9 mouse cellular contexts compared by ENCODE assay signal in the genomic region with DNA sequence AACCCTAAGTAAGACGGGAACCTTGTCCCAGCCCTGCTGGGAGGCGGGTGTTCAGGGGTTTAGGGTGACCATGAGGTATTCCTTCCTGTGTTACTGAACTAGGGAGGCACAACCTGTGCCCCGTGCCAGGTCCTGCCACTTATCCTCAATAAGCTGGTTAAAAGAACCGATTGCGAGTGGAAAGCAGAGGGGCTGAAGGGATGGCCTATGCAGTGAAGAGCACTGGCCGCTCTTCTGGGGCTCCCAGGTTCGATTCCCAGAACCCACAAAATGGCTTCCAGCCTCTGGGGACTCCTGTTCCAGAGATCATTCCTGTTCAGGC. TPM values are rescaled to one million over a fixed set of nuclear protein-coding genes. Genes with fewer than 3 reads are reported as not detected.
DNase-seq lines count a peak whose midpoint lies in the region; ATAC-seq and TF ChIP-seq lines count a peak whose summit lies in the region.
"Had no signal": no experiment of that assay in that cellular context is flagged by ENCODE, and none has a peak within 500 bp of the region (broad histone marks: within the 10 kb centered on the region; RNA-seq: fewer than 3 reads in every experiment).

No protein-coding gene starts in this region.

- no peak for ATAC-seq in limb, embryonic 15.5 days (ENCODE audit: insufficient number of reproducible peaks, low FRiP score, low TSS enrichment, low read depth)
- ATAC-seq in stomach, postnatal 0 days (ENCODE audit: low FRiP score, low TSS enrichment) = no peak

- intact Hi-C loops in gastrocnemius, adult 2 months (cut with DNase I) = no loop called here
- intact Hi-C loops in gastrocnemius, postnatal 36 days (cut with DNase I) = no loop called here

- H3K27me3 ChIP-seq in limb, embryonic 15.5 days = peaks cover 49% of the 10 kb centered on the region
- no peaks in the 10 kb centered on the region for H3K27me3 ChIP-seq in stomach, postnatal 0 days (ENCODE audit: control insufficient read depth, insufficient read depth, low read length)

- TF ChIP-seq CTCF in gastrocnemius, adult 2 months (IDR thresholded peaks at IDR 0.05) = no peak
- no peak for TF ChIP-seq CTCF in stomach, postnatal 0 days (IDR thresholded peaks at IDR 0.05; ENCODE audit: low read depth)

- no peak for TF ChIP-seq EP300 in stomach, postnatal 0 days (optimal IDR thresholded peaks at IDR 0.05)

- H3K4me2 ChIP-seq in limb, embryonic 15.5 days = peak overlapping the region; percentile 84
- H3K4me2 ChIP-seq in stomach, postnatal 0 days (replicated peaks; ENCODE audit: low read depth) = peak overlapping the region; percentile 74

- H3K27ac ChIP-seq in gastrocnemius, adult 2 months = peak overlapping the region; percentile 99
- peak overlapping the region; percentile 70; the same call in 1 of the 2 replicates for H3K27ac ChIP-seq in limb, embryonic 15.5 days
- H3K27ac ChIP-seq in stomach, postnatal 0 days (replicated peaks) = peak overlapping the region; percentile 82

- peak overlapping the region; percentile 49 for H3K9ac ChIP-seq in limb, embryonic 15.5 days
- H3K9ac ChIP-seq in stomach, postnatal 0 days (ENCODE audit: low read length) = peak overlapping the region; percentile 63

- peak; percentile 35 for DNase-seq in gastrocnemius, adult 2 months
- no peak for DNase-seq in gastrocnemius, postnatal 36 days
- DNase-seq in spleen, adult 12 weeks (ENCODE audit: low spot score) = peak; percentile 26
- DNase-seq in spleen, postnatal 36 days (ENCODE audit: low spot score in 2 of 2) = no peak
- no peak for DNase-seq in stomach, postnatal 0 days (ENCODE audit: low spot score)
- no peak for DNase-seq in cerebellum, postnatal 4 days (ENCODE audit: low spot score in 2 of 2)
- DNase-seq in layer of hippocampus, postnatal 14 days (ENCODE audit: low spot score in 2 of 2) = no peak
- DNase-seq: cerebellum, adult 9-11 months had no signal

- peak overlapping the region; percentile 98 for H3K4me3 ChIP-seq in gastrocnemius, adult 2 months
- peak overlapping the region; percentile 55 for H3K4me3 ChIP-seq in limb, embryonic 15.5 days
- H3K4me3 ChIP-seq in stomach, postnatal 0 days (ENCODE audit: low read depth, low read length) = peak overlapping the region; percentile 57

- no peaks in the 10 kb centered on the region for H3K36me3 ChIP-seq in limb, embryonic 15.5 days
- 0 out of 2 replicates have a peak, but pooled peaks cover 2% of the 10 kb centered on the region for H3K36me3 ChIP-seq in stomach, postnatal 0 days (ENCODE audit: control insufficient read depth, insufficient read depth, low read length)

- H3K4me1 ChIP-seq in limb, embryonic 15.5 days = peaks cover 39% of the 10 kb centered on the region
- H3K4me1 ChIP-seq in stomach, postnatal 0 days (replicated peaks; ENCODE audit: control insufficient read depth, insufficient read depth) = no peaks in the 10 kb centered on the region; the same call in 1 of the 2 replicates

- no peaks in the 10 kb centered on the region for H3K9me3 ChIP-seq in limb, embryonic 15.5 days
- no peaks in the 10 kb centered on the region for H3K9me3 ChIP-seq in stomach, postnatal 0 days (ENCODE audit: control insufficient read depth, low read length)

- WGBS in limb, embryonic 15.5 days = 26% methylated on average over 7 of the region's 7 CpGs
- WGBS in stomach, postnatal 0 days = 27% methylated on average over 7 of the region's 7 CpGs

RNA-seq across cellular contexts. Expression of a gene that starts 0.5 kb away (rescaled TPM):
- 1 to 10 TPM; 4.1 to 6.9 TPM for total RNA-seq in gastrocnemius, adult 2 months (2021)
- 1 to 10 TPM; 4.6 to 4.9 TPM for total RNA-seq in gastrocnemius, postnatal 36 days (2021)
- polyA plus RNA-seq in limb, embryonic 15.5 days (2015; fragmentation: Nextera tagmentation; extraction: Ambion mirVana) = 3.1 and 3.7 TPM in 2 replicates
- polyA plus RNA-seq in stomach, postnatal 0 days (2015; fragmentation: Nextera tagmentation; extraction: Ambion mirVana) = 4.4 and 5.5 TPM in 2 replicates
- 1 to 10 TPM; 3.4 to 3.5 TPM for total RNA-seq in layer of hippocampus, postnatal 14 days (2021)

RNA-seq across cellular contexts. Expression of a gene that starts 38.1 kb away (rescaled TPM):
- 1 to 10 TPM; 1.9 to 2.8 TPM for total RNA-seq in gastrocnemius, adult 2 months (2021)
- total RNA-seq in gastrocnemius, postnatal 36 days (2021) = 1 to 10 TPM; 3.0 to 3.2 TPM
- 10.7 and 11.1 TPM in 2 replicates for polyA plus RNA-seq in limb, embryonic 15.5 days (2015; fragmentation: Nextera tagmentation; extraction: Ambion mirVana)
- 3.6 and 4.7 TPM in 2 replicates for polyA plus RNA-seq in stomach, postnatal 0 days (2015; fragmentation: Nextera tagmentation; extraction: Ambion mirVana)
- total RNA-seq in layer of hippocampus, postnatal 14 days (2021) = 1 to 10 TPM; 4.3 to 6.0 TPM

RNA-seq across cellular contexts. Expression of a gene that starts 38.1 kb away (rescaled TPM):
- 1 to 10 TPM; 2.7 to 3.0 TPM for total RNA-seq in gastrocnemius, adult 2 months (2021)
- 1 to 10 TPM; 2.9 to 3.6 TPM for total RNA-seq in gastrocnemius, postnatal 36 days (2021)
- polyA plus RNA-seq in limb, embryonic 15.5 days (2015; fragmentation: Nextera tagmentation; extraction: Ambion mirVana) = 6.9 and 8.0 TPM in 2 replicates
- polyA plus RNA-seq in stomach, postnatal 0 days (2015; fragmentation: Nextera tagmentation; extraction: Ambion mirVana) = 6.7 and 7.7 TPM in 2 replicates
- total RNA-seq in layer of hippocampus, postnatal 14 days (2021) = 1 to 10 TPM; 4.3 to 4.8 TPM

Comparison
In these comparisons a context has a peak if more than half of its experiments do, and no peak if none do; other contexts are left out.
1. DNase-seq: peak in gastrocnemius, adult 2 months (single experiment) and spleen, adult 12 weeks (single experiment); none in gastrocnemius, postnatal 36 days (0 of 2), spleen, postnatal 36 days (0 of 2), stomach, postnatal 0 days (single experiment), cerebellum, postnatal 4 days (0 of 2) and layer of hippocampus, postnatal 14 days (0 of 2).
2. Peak in every context shown above with its lines, with median percentiles within 50 percentile points of each other: H3K27ac ChIP-seq and H3K4me3 ChIP-seq.